Mouse (Mus musculus) left cerebral cortex, adult 11 months (tissue): ENCODE measurements at regions not wholly inside any gene's neighbourhood (a gene's known extent, or its start where the extent isn't known, plus 50 kb on each side); places are given as distances from the start of the nearest gene placed in this dataset.

Source experiments
- DNase-seq: peaks from one replicate; pipeline ENCODE4 v3.0.0; 2022; ENCODE audit warnings: low spot score

DNA sequence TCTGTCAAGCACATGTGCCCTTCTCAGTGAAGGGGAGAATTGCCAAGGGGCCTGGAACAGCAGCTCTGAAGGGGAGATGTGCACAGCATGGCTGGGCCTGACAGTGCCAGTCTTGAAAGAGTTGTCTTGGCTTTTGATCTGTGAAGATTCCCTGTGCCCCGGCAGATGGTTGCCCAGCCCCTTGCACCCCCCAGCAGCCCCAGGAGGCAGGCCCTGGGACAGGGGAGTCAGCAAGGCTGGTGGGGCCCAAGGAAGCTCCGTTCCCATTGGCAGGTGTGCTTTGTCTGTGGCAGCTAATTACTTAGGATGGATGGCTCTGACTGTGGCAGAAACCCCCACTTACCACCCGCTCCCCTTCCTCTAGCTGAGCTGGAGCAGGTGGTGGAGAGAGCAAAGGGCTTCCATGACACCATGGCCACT, 58.6 kb downstream of the Tspan17 start:
- no peak for DNase-seq

DNA sequence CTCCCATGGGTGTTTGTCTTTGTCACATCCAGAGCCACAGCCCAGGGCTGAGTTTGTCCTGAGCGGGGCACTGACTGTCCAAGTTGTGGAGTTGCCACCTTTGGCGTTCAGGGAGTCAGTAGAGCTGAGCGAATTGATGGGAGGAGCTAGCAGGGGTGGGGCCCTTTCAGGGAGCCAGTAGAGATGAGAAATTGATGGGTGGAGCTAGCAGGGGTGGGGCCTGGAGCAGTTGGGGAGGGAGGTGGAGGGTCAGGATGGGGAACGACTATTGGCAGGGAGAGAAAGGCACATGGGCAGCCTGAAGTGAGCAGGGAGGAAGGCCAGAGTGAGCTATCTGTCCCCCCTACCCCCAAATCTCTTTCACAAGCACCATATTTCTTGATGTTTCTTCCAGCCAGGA, 62.0 kb downstream of the Tspan17 start:
- no peak for DNase-seq

DNA sequence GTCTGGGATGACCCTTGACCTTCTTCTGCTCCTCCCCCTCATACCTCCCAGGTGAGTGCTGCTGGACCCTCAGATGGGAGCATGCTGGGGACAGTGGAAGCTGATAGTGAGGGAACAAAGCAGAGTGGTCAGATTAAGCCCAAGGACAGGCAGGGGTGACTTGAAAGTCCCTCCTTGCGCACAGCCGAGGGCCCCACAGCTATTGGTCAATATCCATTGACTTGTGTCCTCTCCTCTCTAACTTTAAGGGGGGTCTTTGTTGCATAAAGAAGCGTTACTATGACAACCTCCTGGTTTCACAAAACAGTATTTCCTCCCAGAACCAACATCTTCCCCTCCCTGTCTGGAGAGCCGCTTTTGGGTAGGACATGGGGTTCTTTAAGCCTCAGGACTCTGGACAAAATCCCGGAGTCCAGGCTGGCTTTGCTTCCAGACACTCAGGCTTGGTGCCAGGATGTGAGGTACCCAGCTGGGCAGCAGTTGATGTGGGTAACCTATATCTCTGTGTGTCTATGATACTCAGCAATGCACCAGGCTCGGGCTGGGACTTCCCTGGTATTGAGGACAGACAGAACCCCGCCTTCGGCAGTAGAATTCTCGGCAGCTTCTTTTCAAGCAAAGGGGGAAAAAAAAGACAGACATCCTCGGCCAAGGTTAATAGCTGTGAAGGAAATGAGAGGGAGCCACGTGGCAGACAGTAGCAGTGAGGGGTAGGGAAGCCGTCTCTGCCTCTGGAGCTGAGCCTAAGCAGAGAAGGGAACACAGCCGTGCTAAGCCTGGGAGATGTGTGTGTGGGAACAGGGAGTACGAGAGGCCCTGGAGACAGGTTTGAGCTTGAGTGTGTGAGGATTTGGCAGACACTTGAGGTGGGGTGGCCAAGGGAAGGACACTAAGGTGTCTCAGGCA, 66.4 kb downstream of the Tspan17 start:
- DNase-seq, result no peak

DNA sequence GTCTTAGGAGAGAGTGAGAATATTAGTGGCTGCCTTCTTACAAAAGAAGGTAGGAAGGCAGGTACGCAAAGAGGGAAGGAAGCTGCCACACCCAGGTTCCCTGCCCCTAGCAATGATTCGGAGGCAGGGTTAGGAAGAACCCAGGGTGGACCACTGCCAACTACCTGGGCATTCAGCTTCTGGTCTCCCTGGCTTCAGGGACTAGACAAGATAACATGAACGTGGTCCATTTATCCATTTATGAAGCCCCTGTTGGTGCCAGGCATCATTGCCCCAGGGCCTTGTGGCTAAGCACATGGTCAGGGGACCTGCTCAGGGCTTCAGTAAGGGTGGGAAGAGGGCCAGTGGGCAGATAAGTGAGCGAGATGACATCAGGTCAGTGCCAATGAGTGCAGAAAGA, 73.8 kb downstream of the Tspan17 start:
- DNase-seq, result no peak

DNA sequence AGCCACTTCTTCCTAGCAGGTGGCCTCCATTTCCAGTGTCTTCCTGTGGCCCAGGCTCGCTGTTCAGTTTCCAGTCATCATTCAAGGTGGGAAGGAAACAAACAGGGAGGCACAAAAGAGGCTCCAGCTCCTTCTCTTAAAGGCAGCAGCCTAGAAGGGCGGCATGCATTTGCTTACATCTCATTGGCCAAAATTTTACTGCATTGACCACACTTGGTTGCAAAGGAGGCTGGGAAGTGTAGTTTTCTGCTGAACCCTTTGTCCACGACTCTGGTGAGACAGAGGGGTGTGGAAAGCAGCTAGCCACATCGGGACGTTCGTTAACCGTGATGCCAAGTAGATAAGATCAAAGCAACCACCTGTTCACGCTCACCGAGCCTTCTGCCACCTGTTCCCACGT, 74.9 kb downstream of the Tspan17 start:
- DNase-seq, result no peak

DNA sequence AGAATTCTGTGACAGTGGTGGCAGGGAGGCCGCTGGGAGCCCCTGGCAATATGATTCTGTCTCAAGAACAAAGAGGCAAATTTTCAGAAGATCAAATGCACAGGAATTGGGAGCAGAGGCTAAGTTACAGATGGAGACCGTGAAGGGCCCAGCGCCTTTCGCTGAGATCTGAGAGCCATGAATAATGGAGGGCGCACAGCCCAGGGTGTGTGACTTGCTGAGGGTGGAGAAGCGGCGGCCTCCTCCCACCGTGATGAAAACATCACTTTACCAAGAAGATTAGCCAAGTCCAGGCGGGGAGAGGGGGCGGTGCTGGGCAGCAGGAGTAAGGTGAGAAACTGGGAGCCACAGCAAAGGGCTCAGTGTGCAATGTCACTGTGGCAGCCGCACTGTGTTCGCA, 77.2 kb upstream of the Unc5a start:
- no peak for DNase-seq

DNA sequence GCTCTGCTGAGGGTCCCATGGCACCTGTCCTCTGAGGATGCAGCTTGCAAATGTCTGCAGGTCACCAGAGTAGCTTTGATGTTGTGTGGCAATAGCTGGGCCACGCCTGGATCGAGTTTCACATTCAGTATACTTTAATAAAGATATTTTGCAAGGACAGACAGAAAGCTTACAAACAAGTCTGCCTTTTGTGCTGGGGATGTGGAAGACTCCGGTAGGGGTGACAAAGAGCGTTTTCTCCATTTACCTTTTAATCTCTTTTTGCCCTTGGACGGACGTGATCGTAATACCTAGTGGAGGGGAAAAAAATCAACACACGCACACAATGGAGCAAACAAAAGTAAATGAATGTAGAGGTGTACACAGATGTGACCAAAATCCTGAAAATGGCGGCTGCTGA, 75.3 kb upstream of the Unc5a start:
- DNase-seq, result no peak

DNA sequence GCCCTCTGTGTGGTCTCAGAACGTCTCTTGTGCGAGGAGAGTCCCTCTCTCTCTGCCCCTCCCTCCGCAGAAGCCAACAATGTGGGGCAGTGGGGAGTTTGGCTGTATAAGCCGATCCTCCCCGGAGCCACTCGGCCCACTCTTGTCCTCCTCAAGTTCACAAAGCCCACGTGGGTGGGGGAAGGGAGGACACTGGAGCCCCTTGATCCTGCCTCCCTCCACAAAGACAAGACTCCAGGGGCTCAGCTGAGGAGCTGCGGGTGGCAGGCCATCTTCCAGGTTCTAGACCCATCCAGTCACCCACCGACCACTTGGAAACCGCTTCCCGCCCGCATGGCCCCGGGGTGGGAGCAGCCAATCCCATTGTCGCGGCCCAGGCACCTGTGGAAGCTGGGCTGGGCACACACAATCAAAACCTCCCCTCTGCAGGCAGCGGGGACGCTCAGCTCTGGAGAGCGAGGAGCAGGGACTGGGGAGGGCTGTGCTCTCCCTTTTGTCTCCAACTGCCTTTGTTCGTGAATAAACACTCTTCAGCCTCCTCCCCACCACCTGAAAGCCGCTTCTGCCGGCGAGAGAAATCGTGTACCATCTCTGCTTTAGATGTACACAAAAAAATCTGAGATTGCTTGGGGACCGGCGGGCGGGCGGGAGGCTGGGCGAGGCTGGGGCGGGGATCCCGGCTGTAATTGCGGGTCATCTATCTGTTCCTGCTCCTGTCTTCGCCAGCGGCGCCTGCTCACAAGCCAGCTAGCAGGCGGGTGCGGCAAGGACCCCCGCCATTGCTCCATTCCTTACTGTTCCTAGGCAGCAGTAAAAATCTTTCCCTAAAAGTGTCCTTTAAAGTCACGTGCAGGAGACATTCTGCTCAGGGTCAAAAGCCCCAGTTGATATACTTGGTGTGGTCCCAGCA, 74.7 kb upstream of the Unc5a start:
- no peak for DNase-seq

DNA sequence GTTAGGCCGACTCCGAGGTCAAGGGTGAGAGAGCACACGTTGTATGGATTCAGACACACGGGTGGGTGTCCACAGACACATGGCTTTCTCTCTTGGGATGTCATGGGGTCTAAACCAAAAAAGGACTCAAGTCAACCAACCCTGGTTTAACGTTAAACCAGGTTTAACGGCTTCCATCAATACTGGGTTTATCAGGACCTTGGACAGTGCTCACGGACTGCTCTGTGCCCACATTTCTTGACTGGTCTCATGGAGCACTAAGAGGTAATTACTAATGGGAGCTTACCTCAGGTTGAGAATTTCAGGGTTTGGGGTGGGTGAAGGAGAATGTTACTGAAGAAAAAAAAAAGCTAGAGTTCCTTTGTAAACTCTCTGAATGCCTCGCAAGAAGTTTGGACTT, 72.7 kb upstream of the Unc5a start:
- DNase-seq, result no peak

DNA sequence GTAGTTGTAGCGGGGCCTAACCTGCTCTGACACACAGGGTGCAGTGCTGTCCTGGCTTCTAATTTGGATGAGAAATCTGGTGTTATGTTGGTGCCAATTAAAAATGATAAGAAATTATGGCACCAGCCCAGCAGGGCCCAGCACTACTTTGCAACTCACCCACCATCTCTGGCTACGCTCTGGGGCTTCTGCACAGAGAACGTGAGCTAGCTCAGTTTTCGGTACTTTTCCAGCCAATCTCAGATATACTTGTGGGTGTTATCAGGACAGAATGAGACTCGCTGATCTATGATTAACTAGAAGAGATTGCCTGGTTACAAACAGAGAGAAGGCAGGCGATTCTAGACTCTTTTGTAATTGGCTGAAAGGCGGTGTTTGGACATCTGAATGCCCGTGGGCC, 71.6 kb upstream of the Unc5a start:
- peak; percentile 55 for DNase-seq

DNA sequence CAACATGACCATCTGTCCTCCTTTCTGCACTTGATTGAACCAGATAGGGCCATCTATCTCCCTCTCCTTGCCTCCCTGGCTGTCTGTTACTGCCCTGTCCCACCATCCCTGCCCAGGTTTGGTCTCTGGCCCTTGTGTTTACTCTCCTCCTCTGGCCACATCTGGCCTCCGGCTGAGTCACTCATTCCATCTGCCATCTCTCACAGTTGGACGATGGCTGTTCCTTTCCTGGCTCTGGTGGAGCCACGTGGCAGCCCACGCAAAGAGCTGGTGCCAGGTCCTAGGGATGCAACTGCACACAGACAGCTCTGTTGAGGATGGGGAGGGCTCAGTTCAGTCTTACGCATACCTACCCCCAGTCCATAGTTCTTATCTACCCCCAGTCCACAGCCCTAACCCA, 69.9 kb upstream of the Unc5a start:
- peak; percentile 62 for DNase-seq

DNA sequence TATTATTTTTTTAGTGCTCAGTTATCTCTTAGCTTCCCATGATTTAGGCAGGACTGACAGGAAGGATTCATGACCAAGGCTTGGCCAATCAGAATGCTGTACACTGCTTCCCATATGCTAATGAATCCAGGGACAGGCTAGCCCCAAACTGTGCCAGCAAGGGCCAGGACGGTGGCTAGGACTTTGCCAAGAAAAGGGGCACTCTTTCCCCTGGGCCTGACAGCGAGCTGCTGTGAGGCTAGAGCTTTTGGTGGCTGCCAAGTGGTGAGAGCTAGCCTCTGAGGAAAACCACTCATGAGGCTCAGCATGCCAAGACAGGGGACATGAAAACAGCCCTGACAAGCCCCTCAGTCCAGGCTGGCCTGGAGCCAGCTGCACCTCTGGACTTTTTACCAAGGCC, 69.0 kb upstream of the Unc5a start:
- no peak for DNase-seq

DNA sequence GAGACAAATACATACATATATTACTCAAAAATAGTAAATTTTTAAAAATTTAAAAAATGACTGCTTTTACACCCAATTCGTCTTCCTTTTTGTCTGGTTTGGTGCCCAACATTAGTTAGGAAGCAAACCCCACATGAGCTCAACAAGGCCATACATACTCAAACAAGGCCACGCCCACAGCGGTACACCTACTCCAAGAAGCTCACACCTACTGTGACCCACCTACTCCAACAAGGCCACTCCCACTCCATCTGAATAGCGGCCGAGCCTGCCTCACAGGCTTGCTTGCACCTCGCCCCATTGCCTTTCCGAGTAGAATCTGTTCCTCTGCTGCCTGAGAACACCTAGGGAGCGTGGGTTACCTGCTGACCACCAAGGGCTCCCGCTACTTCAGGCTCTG, 66.4 kb upstream of the Unc5a start:
- DNase-seq, result no peak

DNA sequence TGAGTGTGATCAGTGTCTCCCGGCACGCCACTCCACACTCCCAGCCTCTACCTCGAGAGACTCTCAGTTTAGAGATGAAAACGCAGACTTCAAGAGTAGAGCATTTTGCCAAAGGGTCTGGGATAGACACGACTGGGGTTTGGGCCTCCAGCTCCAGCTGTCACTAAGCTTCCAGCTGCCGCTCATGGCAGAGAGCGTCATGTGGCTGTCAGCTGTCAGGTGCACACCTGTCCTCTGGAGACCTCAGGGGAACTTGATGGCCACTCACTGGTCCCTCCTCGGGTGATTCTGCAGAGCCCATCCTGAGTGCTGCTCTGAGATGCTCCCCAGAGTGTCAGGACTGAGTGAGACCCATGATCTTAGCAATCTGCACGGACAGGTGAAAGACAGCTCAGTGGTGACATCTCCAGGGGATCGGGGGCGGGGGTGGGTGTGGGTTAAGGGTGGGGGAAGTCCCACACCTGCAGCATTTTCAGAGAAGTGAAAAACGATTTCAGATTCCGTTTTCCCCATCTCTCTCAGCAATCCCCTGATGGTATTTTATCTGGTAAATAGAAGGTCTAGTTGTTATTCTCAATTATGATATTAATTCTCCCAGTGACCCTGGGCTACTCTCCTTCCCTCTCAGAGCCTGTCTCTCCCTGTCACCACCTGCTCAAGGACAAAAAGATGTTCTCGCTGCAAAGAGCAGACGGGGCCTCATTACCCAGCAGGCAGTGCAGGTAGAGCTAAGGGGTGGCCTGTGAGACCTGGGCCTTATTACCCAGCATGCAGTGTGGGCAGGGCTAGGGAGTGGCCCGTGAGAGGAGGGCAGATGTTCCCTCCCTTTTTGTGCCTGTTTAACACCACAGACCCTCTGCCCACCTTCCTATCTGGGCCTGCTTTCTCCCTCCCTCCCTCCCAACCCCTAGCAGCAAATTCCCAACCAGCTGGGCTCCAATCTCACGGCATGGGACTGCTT, 65.2 kb upstream of the Unc5a start:
- DNase-seq, result no peak

DNA sequence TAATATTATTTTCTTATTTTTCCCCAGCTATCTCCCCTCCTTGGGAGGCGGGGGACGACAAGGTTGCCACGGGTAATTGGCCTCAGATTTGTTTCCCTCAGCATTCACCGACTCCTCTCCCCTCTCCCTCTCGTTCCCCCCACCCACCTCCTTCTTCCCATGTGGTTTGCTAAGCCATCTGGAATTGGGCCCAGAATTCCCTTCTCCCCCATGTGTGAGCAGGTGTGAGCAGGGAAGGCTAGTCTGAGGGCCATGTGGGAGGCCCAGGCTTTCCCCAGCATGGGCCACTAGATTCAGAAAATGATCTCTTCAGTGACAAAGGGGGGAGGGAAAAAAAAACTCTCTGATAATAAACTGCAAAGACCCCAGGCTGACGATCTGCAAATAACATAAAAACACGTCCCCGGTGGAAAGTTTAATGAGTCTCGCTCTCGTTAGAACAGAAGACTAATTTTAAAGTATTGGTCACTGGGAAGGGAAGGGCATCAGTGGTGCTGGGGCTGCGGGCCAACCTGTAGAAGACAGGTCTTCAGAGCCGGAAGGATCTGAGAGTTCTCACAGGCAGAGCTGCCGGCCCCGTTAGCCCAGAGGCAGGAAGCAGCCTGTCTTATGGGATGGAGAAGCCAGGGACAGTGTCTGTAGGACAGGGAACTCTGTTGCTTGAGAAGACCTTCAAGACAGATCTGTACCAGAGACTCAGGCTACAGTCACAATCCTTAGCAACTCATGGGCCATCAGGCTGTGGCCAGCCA, 64.3 kb upstream of the Unc5a start:
- no peak for DNase-seq

DNA sequence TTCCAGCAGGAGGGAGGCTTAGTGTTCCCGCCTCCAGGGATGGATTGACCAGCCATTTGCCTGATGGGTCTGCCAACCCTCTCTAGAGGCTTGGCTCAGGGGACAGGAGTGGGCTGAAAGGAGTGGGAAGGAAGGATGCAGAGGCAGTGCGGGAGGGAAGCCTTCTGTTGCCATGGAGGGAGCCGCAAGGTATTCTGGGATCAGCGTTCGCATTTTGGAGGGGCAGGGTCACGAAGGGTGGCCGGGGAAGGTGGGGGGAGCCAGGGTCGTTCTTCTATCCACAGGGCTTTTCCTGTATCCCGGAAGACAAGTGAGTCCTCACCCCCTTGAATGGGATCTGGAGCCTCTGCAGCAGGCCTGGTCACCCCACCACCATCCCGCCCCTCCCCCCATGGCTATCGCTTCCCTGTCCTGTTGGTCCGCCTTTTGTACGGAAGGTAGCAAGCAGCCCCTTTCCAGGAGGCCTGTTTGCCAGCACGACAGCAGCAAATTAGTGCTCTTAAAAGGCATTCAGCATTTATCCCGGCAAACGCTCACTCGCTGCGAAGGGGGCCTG, 61.8 kb upstream of the Unc5a start:
- no peak for DNase-seq

DNA sequence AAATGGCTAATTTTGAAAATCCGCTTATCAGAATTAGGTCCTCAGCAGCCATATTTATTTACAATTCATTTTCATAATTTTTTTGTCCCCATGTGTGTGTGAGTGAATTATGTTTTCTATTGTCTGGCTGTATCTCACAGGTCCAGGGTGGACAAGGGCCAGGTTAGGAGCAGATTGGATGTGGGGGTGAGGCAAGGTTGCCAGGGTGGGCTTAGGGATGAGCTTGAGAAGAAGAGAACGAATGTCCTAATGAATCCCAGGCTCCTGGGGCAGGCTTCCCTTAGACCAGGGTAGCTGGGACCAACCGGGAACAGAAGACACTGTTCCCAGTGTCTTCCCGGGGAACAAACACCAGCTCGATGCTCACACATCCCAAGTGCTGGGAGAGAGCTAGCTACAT, 61.2 kb upstream of the Unc5a start:
- DNase-seq, result no peak

DNA sequence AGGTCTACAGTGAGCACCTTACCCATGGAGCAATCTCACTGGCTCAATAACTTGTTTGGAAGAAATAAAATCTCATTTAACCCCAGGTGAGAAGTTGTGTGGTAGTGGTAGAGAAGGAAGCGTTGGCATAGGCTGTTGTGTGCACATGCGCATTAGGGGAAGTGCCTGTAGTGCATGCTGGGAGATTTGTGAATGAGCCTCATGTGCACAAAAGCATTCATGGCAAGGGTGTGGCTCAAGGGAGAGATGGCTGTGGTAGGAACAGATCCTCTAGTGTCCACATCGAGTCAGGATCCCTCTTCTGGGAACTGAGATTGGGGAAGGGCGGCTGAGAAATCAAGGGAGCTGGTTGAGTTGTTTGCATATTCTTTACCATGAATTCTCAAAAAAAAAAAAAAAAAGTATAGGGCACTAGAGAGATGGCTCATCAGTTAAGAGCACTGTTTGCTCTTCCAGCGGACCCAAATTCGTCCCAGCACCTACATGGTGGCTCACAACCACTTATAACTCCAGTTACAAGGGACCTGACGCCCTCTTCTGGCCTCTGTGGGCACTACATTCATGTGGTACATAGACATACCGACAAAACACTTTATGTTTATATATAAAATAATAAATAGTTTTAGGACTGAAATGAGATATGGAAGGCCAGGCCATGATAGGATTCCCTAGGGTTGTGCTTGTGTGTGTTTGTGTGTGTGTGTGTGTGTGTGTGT, 59.4 kb upstream of the Unc5a start:
- no peak for DNase-seq

DNA sequence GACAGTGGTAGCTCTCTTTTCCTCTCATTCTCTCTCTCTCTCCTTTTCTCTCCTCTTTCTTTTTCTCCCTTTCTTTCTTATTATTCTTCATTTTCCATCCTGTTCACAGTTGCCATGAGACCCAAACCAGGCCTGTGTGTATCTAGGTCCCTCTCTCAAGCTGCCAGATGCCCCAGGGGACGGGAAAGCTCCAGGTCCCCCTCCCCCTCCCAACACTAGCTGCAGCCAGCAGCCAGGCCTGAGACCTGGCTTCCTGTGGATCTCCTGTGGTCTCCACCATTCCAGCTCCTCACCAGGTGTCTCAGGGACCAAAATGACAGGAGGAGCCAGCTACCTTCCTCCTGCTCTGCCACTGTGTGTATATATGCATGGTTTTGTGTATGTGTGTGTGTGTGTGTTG, 56.6 kb upstream of the Unc5a start:
- no peak for DNase-seq

DNA sequence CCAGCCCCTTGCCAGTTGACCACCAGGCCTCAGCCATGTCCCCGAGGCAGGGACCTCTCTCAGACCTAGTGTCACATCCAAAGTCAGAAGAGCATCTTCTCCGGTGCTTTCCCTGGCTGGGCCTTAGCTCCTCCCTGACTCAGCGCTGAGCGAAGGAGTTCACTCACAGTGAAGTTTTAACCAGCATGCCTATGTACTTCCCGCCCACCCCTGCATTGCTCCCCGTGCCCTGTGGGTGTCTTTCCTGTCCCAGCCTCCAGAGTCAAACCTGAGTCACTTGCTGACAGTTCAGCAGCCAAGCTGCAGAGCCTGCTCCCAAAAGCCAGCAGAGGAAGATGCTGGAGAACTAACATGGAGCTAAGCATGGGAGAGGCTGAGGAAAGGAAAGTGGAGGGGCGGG, 55.6 kb upstream of the Unc5a start:
- DNase-seq, result no peak
